Mouse (Mus musculus): ENCODE measurements around the gene Med13l.

Med13l gene

GRCm38 (mm10) chr5:118733566-118733965, 173.1 kb downstream of the Med13l start:
- no peak for DNase-seq (ENCODE audit: low read depth)

- no peak for DNase-seq (ENCODE audit: low read depth)
Observed at GRCm38 (mm10) chr5:118734455-118734854, 174.0 kb downstream of the Med13l start.

GRCm38 (mm10) chr5:118735738-118736137, 175.3 kb downstream of the Med13l start:
- no peak for DNase-seq (ENCODE audit: low read depth)

GRCm38 (mm10) chr5:118737548-118737947, 177.1 kb downstream of the Med13l start:
- peak; percentile 24 for DNase-seq (ENCODE audit: low read depth)

- DNase-seq (ENCODE audit: low read depth), result no peak
Observed at GRCm38 (mm10) chr5:118743067-118743466, 182.6 kb downstream of the Med13l start.

- no peak for DNase-seq (ENCODE audit: low read depth)
Observed at GRCm38 (mm10) chr5:118747026-118747425, 186.5 kb downstream of the Med13l start.

- no peak for DNase-seq (ENCODE audit: low read depth)
Observed at GRCm38 (mm10) chr5:118751446-118752179, 191.1 kb downstream of the Med13l start.

- no peak for DNase-seq (ENCODE audit: low read depth)
Observed at GRCm38 (mm10) chr5:118752868-118753267, 192.4 kb downstream of the Med13l start.

- DNase-seq (ENCODE audit: low read depth), result no peak
Observed at GRCm38 (mm10) chr5:118753471-118754044, 193.1 kb downstream of the Med13l start.

GRCm38 (mm10) chr5:118754191-118754759, 193.8 kb downstream of the Med13l start:
- DNase-seq (ENCODE audit: low read depth), result no peak

- DNase-seq (ENCODE audit: low read depth), result no peak
Observed at GRCm38 (mm10) chr5:118756078-118756477, 195.6 kb downstream of the Med13l start.

GRCm38 (mm10) chr5:118757396-118758301, 197.2 kb downstream of the Med13l start:
- DNase-seq (ENCODE audit: low read depth), result no peak

- no peak for DNase-seq (ENCODE audit: low read depth)
Observed at GRCm38 (mm10) chr5:118760986-118761385, 200.5 kb downstream of the Med13l start.

GRCm38 (mm10) chr5:118762499-118763185, 202.2 kb downstream of the Med13l start:
- DNase-seq (ENCODE audit: low read depth), result no peak

- DNase-seq (ENCODE audit: low read depth), result no peak
Observed at GRCm38 (mm10) chr5:118763353-118763752, 202.9 kb downstream of the Med13l start.

GRCm38 (mm10) chr5:118769143-118769542, 208.7 kb downstream of the Med13l start:
- no peak for DNase-seq (ENCODE audit: low read depth)

GRCm38 (mm10) chr5:118773866-118774265, 213.4 kb downstream of the Med13l start:
- DNase-seq (ENCODE audit: low read depth), result peak; percentile 19

GRCm38 (mm10) chr5:118776396-118776795, 215.9 kb downstream of the Med13l start:
- DNase-seq (ENCODE audit: low read depth), result no peak

GRCm38 (mm10) chr5:118781598-118781997, 221.1 kb downstream of the Med13l start:
- peak; percentile 20 for DNase-seq (ENCODE audit: low read depth)

GRCm38 (mm10) chr5:118782139-118782538, 221.7 kb downstream of the Med13l start:
- no peak for DNase-seq (ENCODE audit: low read depth)

- DNase-seq (ENCODE audit: low read depth), result no peak
Observed at GRCm38 (mm10) chr5:118789226-118789625, 228.7 kb downstream of the Med13l start.

GRCm38 (mm10) chr5:118789776-118790175, 229.3 kb downstream of the Med13l start:
- no peak for DNase-seq (ENCODE audit: low read depth)
